Mouse (Mus musculus) splenic B cell, adult 2 months (primary cell): ENCODE data around the gene Mogat1.

Experiments used
- DNase-seq: peaks from one replicate; pipeline ENCODE4 v3.0.0-alpha.2; 2011; ENCODE audit warnings: low read depth, low spot score
- H3K27me3 ChIP-seq: 2 replicates; pipeline ENCODE4 v1.6.1; 2012; ENCODE audit warnings: mild to moderate bottlenecking, low read length, moderate library complexity, mixed read lengths; ENCODE audit not compliant: control insufficient read depth, poor library complexity, insufficient read depth, severe bottlenecking
- H3K36me3 ChIP-seq: 2 replicates; pipeline ENCODE4 v1.6.1; 2012; ENCODE audit warnings: mild to moderate bottlenecking, low read length, moderate library complexity, mixed read lengths; ENCODE audit not compliant: control insufficient read depth, poor library complexity, insufficient read depth, severe bottlenecking

Gene Mogat1

DNA sequence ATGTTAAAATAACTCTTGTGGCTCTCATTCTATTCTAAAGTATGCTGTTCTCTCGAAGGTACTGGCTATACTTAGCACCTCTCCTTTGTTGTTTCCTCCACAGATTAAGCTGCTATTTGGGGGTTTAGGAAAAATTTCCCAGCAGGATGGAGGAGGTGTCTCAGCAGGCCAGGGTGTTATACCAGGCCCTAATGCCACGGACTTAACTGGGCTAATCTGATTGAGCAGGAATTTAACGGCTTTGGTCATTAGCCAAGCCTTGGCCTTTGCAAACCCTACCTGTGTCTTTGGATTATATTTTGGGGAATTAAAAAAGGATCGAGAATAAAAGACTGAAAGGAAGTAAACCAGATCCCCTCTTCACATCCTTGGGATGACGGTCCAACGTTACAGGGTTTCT, 56.6 kb downstream of the Mogat1 start:
- no peaks in the 10 kb centered on the region for H3K36me3 ChIP-seq
- no peak for DNase-seq
- H3K27me3 ChIP-seq: peaks cover 2% of the 10 kb centered on the region; the same call in 1 of the 2 replicates

GRCm38 (mm10) chr1:78567834-78568507, 57.2 kb downstream of the Mogat1 start:
- Histone ChIP-seq H3K36me3 (no peaks in the 10 kb centered on the region), H3K27me3 (peaks cover 2% of the 10 kb centered on the region; the same call in 1 of the 2 replicates)
- no peak for DNase-seq

DNA sequence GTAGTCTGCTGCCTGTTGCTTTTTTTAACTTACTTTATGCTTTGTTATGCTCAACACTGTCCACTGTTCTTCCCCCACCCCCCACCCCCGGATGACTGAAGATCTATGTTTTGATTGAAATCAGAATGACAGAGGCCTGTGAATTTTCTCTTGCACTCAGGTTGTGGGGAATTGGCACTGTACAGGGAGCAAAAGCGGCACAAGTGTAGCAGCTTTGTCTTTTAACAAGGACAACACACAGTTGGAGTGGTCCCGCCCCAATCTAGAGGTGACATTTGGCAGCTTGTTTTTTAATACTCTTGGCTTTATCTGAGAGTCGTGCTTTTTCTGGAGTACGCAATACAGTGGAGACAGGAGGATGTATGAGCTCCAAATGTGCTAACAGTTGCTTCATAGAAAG, 58.8 kb downstream of the Mogat1 start:
- H3K36me3 ChIP-seq: no peaks in the 10 kb centered on the region
- DNase-seq: no peak

DNA sequence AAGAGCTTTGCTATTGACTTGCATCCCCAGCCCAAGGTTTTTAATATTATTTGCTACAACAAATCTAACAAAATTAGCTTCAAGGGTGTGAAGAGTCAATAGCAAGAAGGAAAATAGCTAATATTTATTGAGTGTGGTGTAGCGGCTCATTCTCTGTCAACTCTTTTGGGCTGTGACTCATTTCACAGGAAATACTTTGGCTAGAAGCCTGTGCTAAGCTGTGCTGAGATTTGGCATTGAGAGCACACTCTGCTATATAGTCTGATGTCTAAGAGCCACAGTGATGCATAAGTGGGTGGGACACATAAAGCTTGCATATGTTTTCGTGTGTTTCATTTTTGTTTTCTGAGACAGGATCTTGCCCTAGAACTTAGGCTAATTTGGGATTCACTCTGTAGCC, 74.3 kb downstream of the Mogat1 start:
- DNase-seq: no peak
- no peaks in the 10 kb centered on the region for H3K27me3 ChIP-seq
- no peaks in the 10 kb centered on the region for H3K36me3 ChIP-seq

More for the DNA sequence above, 58.8 kb downstream of the Mogat1 start:
- H3K27me3 ChIP-seq: peaks cover 2% of the 10 kb centered on the region; the same call in 1 of the 2 replicates

DNA sequence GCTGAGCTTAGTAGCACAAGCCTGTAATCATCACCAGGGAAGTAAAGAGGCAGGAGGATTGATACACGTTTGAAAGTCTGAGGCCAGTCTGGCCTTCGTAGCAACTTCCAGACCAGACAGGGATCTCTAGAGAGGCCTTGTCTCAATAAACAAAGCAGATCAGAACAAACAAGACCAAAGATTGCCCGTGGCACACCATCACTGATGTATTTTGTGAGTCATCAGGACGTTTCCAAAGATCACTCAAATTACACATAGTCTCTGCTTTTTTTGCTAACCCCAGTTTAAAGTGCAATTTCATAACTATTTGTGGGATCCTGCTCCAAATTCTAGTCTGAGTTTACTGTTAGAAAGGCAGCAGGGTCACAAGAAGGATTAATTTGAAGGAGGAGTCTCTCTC, 76.2 kb downstream of the Mogat1 start:
- Histone ChIP-seq H3K36me3 (no peaks in the 10 kb centered on the region), H3K27me3 (no peaks in the 10 kb centered on the region)
- DNase-seq: no peak
